Mouse (Mus musculus): ENCODE results near the gene Chil1.
A peak's percentile ranks its signal among the peaks of the same experiment; 100 is the strongest.

The Chil1 gene

GRCm38 (mm10) chr1:134168985-134169697 is 12.8 kb upstream of the Chil1 start:
- no peak for ATAC-seq (ENCODE audit: insufficient number of reproducible peaks, low FRiP score, low TSS enrichment)

GRCm38 (mm10) chr1:134173081-134173480 is 8.9 kb upstream of the Chil1 start:
- ATAC-seq (ENCODE audit: insufficient number of reproducible peaks, low FRiP score, low TSS enrichment), result no peak

GRCm38 (mm10) chr1:134177976-134178375 is 4.0 kb upstream of the Chil1 start:
- no peak for ATAC-seq (ENCODE audit: insufficient number of reproducible peaks, low FRiP score, low TSS enrichment)

DNA sequence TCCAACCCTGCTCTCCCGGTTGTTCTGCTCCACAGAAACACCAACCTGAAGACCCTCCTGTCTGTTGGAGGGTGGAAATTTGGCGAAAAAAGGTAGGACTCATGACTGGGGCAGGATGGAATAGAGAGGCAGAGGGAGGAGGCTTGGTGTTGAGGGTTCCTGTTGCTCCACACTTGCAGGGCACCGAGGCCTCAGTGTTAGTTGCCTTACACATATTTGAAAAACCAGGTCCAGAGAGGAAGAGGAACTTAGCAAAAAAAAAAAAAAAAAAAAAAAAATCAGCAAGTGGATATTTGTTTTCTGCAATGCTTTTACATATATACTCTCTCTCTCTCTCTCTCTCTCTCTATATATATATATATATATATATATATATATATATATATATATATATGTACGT is 2.1 kb downstream of the Chil1 start:
- no peak for ATAC-seq (ENCODE audit: insufficient number of reproducible peaks, low FRiP score, low TSS enrichment)

GRCm38 (mm10) chr1:134188217-134188616 is 6.2 kb downstream of the Chil1 start:
- no peak for ATAC-seq (ENCODE audit: insufficient number of reproducible peaks, low FRiP score, low TSS enrichment)

DNA sequence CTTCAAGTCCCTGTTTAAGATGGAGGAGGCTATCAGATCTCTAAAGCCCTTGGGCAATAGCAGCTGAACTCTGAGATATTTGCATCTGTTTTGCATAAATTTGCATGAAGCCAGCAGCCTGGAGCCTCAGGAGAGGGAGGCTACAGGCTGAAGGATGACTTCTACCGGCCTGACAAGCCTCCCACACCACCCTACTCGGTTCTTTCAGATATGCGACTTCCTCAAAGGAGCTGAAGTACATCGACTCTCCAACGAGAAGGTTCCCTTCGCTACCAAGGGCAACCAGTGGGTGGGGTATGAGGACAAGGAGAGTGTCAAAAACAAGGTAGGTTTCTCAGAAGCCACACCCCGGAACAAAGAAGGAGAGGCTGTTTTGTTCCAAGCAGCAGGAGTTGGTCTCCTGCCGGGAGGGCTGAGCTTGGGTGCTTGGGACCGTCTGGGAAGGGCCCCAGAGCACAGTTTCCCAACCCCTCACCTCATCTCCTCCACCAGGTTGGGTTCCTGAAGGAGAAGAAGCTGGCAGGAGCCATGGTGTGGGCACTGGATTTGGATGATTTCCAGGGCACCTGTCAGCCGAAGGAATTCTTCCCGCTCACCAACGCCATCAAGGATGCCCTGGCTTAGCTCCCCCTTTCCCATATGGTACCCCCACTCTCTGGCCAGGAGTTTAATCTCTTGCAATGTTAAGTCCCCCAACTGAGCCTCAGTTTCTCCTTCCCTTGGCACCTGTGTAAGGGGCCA is 7.2 kb downstream of the Chil1 start:
- ATAC-seq (ENCODE audit: insufficient number of reproducible peaks, low FRiP score, low TSS enrichment), result no peak

DNA sequence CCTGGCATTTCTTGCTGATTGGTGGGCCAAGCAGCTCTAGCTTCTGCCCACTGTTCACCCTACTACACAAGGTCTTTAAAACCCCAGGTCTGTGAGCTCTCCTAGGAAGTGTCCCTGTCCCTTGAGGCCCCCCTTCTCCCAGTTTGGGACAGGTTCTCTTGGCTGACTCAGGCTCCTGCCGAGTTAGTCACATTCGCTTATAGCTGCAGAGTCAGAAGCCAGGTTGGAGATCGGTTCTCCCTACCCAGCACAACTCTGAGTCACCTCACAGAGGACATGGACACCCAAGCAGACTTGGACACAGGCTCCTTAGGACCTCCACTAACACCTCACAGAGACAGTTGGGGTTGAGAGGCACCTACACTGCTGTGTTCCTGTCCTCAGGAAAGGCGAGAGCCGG is 9.2 kb downstream of the Chil1 start:
- ATAC-seq (ENCODE audit: insufficient number of reproducible peaks, low FRiP score, low TSS enrichment), result no peak

DNA sequence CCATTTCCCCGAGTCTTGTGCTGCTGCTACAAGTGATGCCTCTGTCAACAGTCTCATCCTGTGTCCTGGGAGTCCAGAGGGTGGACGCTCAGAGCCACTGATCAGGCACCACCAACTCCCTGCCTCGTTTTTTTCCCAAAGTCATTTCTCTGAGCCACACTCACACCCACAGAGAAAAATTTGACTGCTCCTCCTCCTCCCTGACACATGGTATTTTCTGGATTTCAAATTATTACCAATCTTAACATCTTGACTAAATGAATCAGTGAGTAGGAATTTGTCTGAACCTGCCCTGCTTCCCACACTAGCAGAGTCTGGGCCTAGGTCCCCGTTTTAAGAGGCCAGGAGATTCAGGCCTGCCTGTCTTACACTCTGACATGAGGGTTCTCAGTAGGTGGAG is 10.0 kb downstream of the Chil1 start:
- no peak for ATAC-seq (ENCODE audit: insufficient number of reproducible peaks, low FRiP score, low TSS enrichment)

DNA sequence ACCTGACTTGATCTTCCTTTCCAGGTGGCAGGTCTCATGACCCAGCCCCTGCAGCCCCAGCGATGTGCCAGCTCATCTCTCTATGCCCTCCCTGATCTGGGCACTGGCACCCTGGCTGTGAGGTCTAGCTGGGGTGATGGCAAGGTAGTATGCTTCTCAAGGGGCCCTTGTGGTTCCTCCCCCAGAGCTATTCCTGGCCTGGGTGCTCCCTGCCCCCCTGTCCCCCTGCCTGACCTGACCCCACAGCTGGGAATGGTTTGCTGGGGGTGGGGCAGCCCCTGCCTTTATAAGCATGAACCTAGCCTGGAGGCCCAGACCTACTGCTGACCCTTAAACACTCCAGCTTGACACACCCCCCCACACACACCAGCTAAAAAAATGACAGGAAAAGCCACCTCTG is 11.2 kb downstream of the Chil1 start, which contains the start of gene Mybph:
Mybph (plus strand) TSS at position 323 of the 400 bp plus-strand sequence.
- ATAC-seq (ENCODE audit: insufficient number of reproducible peaks, low FRiP score, low TSS enrichment), result no peak

DNA sequence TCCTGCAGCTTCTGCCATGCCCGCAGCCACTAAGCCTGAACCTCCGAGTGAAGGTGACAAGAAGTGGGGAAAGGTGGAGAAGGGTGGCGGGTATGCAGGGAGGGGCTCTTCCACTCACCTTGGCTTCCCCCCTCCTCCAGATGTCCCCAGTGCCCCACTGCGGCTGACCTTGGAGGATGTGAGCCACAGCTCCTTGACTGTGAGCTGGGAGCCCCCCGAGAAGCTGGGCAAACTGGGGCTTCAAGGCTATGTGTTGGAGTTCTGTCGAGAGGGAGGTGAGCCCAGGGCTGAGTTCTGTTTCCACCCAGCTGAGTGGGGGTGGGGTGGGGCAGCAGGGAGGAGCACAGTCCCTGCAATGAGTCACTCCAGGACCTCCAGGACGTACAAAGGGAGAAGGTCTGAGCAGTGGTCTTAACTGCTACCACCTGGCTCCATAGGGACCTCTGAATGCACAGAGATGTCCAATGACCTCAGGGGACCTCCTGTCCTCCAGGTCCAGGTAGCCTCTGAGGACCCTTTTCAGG is 11.8 kb downstream of the Chil1 start:
- ATAC-seq (ENCODE audit: insufficient number of reproducible peaks, low FRiP score, low TSS enrichment), result no peak

DNA sequence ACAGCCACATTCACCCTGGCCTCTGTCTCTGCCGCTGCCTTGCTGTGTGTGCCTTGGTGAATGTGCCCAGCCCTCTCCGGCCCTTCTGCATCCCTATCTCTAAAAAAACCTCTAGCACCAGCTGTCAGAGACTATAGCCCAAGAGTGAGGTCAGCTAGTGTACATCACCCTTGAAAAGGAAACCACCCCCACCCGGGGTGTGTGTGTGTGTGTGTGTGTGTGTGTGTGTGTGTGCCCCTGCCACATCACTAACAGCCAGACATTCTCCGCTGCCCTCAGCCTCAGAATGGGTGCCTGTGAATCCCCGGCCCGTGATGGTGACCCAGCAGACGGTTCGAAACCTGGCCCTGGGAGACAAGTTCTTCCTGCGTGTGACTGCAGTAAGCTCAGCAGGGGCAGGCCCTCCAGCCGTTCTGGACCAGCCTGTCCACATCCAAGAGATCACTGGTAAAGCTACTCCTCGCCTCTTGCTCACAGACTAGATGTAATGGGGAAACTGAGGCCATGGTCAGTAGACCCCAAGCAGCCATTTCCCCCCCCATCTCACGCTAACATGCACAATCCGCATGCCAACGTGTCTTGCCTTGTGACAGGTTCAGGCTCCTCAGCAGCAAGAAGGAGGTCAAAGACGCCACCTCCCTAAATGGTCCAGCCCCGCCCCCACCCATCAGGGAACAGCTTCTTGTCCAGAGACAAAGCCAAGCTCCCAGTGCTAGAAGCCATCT is 12.5 kb downstream of the Chil1 start:
- ATAC-seq (ENCODE audit: insufficient number of reproducible peaks, low FRiP score, low TSS enrichment), result no peak

DNA sequence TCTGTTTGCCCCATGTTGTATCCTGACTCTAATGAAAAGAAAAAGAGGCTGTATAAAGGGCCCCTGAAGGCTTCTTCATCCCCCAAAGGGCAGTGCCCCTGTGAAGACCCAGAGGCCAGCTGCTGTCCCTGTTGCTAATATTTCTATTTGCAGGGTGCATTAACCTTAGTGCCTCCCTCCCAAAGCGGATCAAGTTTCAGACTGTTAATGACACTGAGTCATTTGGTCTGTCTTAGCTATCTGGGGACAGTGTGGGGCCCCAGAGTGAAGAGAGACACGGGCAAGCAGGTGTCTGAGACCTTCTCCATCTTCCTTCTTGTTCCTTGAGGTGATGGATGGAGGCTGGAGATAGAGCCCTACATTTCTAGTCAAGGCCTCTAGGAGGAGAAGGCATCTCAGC is 13.1 kb downstream of the Chil1 start:
- ATAC-seq (ENCODE audit: insufficient number of reproducible peaks, low FRiP score, low TSS enrichment), result no peak

- ATAC-seq (ENCODE audit: insufficient number of reproducible peaks, low FRiP score, low TSS enrichment), result no peak
Observed at GRCm38 (mm10) chr1:134195571-134195970, 13.6 kb downstream of the Chil1 start.

GRCm38 (mm10) chr1:134195979-134196378 is 14.0 kb downstream of the Chil1 start:
- peak; percentile 47; the same call in 1 of the 2 replicates for ATAC-seq (ENCODE audit: insufficient number of reproducible peaks, low FRiP score, low TSS enrichment)

GRCm38 (mm10) chr1:134196386-134196785 is 14.4 kb downstream of the Chil1 start:
- no peak for ATAC-seq (ENCODE audit: insufficient number of reproducible peaks, low FRiP score, low TSS enrichment)

DNA sequence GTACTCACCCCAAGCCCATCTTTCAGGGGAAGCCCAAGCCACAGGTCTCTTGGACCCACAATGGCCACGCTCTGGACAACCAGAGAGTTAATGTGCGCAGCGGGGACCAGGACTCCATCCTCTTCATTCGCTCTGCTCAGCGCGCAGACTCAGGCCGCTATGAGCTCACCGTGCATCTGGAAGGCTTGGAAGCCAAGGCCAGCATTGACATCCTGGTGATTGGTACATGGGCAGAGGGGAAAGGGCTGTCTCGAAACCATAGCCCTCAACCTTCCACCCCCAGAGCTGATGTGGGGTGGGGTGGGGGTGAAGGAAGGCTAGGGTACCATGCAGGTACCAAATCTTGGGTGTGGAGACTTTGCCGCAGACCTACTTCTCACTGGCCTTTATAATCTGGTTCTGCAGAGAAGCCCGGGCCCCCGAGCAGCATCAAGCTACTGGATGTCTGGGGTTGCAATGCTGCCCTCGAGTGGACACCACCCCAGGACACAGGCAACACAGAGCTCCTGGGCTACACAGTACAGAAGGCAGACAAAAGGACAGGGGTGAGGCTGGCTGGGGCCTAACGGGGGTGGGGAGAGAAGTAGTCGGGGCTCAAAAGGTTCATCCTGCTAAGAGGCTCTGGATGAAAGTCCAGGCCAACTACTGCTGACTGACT is 15.5 kb downstream of the Chil1 start:
- no peak for ATAC-seq (ENCODE audit: insufficient number of reproducible peaks, low FRiP score, low TSS enrichment)

GRCm38 (mm10) chr1:134198197-134198995 is 16.4 kb downstream of the Chil1 start:
- no peak for ATAC-seq (ENCODE audit: insufficient number of reproducible peaks, low FRiP score, low TSS enrichment)

- no peak for ATAC-seq (ENCODE audit: insufficient number of reproducible peaks, low FRiP score, low TSS enrichment)
Observed at GRCm38 (mm10) chr1:134200481-134200880, 18.5 kb downstream of the Chil1 start.

DNA sequence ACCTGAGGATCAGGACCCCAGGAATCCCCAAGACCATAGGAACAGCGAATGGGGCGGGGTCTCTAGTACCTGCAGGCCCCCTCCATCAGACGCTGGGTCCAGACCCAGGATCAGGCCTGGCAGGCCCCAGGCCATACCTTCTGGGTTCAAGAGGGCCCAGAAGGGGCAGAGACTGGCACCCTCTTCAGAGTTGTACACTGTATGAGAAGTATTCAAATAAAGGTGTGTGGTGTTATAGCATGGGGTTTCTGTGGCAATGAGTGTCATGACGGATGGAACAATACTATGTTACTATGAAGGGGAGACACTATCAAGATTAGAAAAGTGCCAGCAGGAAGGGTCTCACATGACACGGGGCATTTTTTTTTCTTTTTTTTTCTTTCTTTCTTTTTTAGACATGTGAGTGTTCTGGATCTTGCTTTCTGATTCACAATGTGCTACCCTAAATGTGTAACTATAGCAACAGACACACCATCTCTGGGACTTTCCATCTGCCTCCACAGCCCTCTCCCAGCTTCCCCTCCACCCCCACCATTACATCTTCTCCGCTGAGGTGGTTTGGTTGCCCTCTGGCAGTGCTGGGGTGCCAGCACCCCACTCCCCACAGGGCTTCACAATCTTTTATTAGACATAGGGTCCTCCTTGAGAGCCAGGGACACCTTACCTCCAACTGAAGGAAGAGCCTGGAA is 19.2 kb downstream of the Chil1 start:
- ATAC-seq (ENCODE audit: insufficient number of reproducible peaks, low FRiP score, low TSS enrichment), result no peak

All from cerebellum, adult (tissue).